Mouse (Mus musculus) stomach, postnatal 0 days (tissue): ENCODE results near the gene Grtp1.

Experiments
- CTCF ChIP-seq: IDR thresholded peaks from 2 replicates; pipeline ENCODE4 v1.5.1; 2016; ENCODE audit warnings: antibody characterized with exemption, low read depth, mild to moderate bottlenecking, moderate library complexity
- EP300 ChIP-seq: optimal IDR thresholded peaks from 2 replicates; pipeline ENCODE3; 2016; ENCODE audit warnings: antibody characterized with exemption

- TF ChIP-seq CTCF (no peak), EP300 (no peak)
These were observed 5.9 kb upstream of the Grtp1 start for GRCm38 (mm10) chr8:13206290-13206689.
